Mouse (Mus musculus): ENCODE results near the gene Ciao2a. TPM values are rescaled to one million over a fixed set of nuclear protein-coding genes. Genes with fewer than 3 reads are reported as not detected.

Gene Ciao2a
- total RNA-seq, 2 experiments from 2014 or later, result 59.4 to 69.3 TPM

DNA sequence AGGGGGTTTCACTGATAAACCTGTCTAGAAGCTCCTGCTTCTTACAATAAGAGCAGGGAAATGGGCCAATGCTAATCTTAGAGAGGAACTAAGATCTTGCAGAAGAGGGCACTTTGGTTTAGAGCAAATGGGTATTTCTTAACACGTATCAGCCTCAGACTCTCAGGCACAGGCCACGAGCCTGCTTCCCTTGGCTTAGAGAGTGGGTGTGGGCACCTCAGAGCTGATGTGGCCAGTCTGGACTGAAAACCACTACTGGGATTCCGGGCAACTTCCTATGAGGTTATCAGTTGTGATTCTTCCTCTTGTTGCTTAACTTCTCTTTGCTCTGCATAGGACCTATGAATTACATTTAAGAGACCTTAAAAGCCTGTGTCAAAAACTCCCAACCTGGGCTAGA, 12.1 kb upstream of the Ciao2a start:
- intact Hi-C loops (cut with DNase I), result no loop called here
- peak in 1 of 2 experiments; percentile 13 for DNase-seq

DNA sequence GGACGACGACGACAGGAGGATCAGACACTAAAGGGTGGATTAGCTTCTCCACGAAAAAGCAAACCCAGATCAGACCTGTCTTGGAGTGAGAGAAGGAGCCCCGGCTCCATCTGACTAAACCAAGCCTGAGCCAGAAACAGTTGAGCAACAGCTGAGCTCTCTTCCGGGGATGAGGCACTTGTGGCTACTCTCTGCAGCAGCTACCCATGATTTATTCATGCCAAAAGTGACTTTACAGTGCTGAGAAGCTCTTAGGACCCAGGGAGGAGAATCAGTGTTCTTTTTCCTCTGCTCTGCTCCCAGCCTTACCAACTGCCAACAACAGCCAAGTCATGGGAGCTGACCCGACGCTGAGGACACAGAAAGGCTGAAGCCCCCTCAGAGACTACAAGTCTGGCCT, 9.5 kb upstream of the Ciao2a start:
- intact Hi-C loops (cut with DNase I), result no loop called here

DNA sequence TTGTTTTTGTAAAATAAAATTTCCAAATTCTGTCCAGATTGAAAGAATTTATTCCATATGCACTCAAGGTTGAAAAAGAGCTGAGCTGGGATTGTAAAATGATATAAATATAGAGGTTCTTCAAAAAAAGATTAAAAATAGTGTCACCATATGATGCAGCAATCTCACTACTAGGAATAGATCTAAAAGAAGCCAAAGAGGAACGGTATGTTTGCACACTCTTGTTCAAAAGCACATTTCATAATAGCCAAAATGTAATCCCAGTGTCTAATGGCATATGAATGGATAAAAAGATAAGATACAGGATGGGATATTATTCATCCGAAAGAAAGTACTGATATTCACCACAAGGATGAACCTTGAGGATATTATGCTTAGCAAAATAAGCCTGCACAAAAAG, 6.9 kb upstream of the Ciao2a start:
- no peak for DNase-seq

More for the DNA sequence above, 9.5 kb upstream of the Ciao2a start:
- DNase-seq, result peak; percentile 34 to 46

DNA sequence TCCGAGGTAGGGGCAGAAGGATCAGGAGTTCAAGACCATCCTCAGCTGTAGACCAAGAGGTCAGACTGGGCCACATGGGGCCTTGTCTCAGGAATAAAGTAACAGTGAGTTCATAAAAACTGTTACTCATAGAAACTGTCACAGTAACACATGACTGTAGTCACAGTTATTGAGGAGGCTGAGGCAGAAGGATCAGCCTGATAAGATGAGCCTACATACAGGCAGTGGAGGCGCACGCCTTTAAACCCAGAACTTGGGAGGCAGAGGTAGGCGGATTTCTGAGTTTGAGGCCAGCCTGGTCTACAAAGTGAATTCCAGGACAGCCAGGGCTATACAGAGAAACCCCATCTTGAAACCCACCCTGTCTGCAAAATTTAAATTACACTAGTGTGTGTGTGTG, 6.3 kb upstream of the Ciao2a start:
- intact Hi-C loops (cut with DNase I), result no loop called here
- no peak for DNase-seq

More for the DNA sequence above, 6.9 kb upstream of the Ciao2a start:
- intact Hi-C loops (cut with DNase I), result no loop called here

GRCm38 (mm10) chr9:66120945-66121344, 5.5 kb upstream of the Ciao2a start:
- intact Hi-C loops (cut with DNase I), result no loop called here
- DNase-seq, result no peak

DNA sequence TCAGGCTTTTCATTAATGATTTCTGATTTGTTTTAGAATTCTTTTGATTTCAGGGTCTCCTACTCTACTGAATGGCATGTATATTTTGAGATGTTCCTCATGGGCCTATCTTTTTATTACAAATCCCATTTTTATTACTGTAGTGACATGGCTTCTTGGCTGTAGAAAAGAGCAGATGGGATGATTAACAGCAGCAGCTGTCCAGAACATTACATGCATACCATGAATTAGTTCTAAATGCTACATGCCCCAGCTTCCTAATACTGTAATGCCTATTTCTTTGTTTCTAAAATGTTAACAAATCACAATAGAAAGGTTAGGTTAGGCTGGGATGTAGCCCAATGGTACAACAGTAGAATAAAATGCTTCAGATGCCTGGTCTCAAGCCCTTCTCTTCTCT, 5.0 kb upstream of the Ciao2a start:
- intact Hi-C loops (cut with DNase I), result no loop called here
- DNase-seq, result no peak

GRCm38 (mm10) chr9:66123648-66124047, 2.8 kb upstream of the Ciao2a start:
- intact Hi-C loops (cut with DNase I), result loop anchor here (2.0 kb wide), 1 partner anchor 63 kb away; the partner anchor contains the start of gene Ppib

GRCm38 (mm10) chr9:66124111-66124531, 2.3 kb upstream of the Ciao2a start:
- intact Hi-C loops (cut with DNase I), result loop anchor here (2.0 kb wide), 1 partner anchor 63 kb away; the partner anchor contains the start of gene Ppib
- DNase-seq, result no peak

More at GRCm38 (mm10) chr9:66123648-66124047, 2.8 kb upstream of the Ciao2a start:
- DNase-seq, result no peak

DNA sequence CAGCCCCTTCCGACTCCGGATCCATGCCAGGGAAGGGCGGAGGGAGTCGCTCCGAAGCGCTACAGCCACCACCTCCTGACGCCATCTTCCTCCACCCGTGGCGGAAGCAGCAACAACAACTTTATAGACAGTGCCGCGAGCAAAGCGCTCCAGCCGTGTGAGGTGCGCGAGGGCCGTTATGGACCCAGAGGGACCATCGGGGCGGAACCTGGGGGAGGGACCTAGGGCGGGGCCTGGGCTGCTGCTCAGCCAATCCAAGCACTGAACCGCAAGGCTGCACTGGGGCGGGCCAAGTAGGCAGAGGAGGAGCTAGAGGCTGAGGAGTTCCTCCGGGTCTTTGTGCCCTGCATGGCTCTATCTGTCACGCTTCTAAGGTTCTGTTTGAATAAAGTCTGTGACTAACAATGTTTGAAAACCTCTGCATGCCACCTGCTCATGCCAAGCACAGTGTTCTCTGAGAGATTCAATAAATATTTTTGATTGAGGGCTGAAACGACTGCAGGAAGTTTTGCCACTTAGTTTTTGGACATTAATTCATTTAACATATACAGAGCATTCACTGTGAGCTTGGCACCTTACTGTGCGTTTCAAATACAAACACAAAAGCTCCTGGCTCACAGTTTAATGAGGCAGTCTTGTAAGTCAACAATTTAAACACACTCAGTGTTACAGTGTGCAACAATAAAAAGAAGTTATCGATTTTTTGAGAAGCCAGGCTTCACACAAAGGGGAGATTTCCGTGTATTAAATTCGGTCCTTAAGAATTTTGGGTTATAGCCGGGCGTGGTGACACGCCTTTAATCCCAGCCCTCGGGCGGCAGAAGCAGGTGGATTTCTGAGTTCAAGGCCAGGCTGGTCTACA, 1.5 kb upstream of the Ciao2a start:
- intact Hi-C loops (cut with DNase I), result loop anchor here (2.0 kb wide), 1 partner anchor 64 kb away; the partner anchor contains the start of gene Ppib
- DNase-seq, result peak; percentile 96 to 98

DNA sequence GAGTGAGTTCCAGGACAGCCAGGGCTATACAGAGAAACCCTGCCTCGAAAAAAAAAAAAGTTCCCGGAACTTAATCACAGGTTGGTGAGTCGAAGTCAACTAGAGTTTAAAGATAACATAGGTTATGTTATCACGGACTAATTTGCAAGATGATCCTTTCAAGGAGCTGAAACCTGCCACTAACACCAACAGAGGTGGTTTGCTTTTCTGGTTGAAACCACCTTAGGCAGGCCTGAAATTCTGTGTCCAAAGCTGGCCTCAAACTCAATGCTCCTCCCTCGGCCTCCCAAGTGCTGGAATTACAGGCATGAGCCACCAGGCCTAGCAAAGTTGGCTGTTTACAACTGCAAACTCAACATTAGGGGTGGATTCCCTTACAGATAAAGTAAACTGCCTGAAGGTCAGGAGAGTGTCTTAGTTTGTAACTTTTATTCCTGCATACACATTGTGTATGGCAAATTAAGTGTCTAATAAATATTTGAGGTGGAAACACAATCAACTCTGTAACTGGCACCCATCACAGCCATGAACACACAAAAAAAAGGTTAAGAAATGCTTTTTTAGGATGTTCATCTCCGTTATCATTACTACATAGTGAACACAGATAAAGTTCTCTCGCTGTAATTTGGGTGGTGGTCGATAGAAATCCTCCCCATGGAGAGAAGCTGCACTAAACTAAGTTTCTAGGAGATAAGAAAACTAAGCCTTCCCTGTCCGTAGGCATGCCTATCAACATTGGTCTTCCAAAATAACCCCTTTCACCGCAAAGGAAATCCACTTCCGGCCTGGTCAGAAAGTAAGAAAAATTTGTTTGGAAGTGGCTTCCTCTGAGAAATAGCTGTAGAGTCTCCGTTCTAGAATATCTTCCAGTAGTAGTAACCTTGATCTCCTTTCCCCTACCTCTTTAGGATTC, 612 bp upstream of the Ciao2a start:
- intact Hi-C loops (cut with DNase I), result loop anchor here (2.0 kb wide), 1 partner anchor 65 kb away; the partner anchor contains the start of gene Ppib
- DNase-seq, result peak in 1 of 2 experiments; percentile 11

GRCm38 (mm10) chr9:66127193-66127546, 759 bp downstream of the Ciao2a start:
- DNase-seq, result no peak
- intact Hi-C loops (cut with DNase I), result no loop called here

- intact Hi-C loops (cut with DNase I), result no loop called here
- no peak for DNase-seq
Observed at GRCm38 (mm10) chr9:66127884-66128283, 1.5 kb downstream of the Ciao2a start.

GRCm38 (mm10) chr9:66131466-66131865, 5.1 kb downstream of the Ciao2a start:
- intact Hi-C loops (cut with DNase I), result no loop called here
- no peak for DNase-seq

DNA sequence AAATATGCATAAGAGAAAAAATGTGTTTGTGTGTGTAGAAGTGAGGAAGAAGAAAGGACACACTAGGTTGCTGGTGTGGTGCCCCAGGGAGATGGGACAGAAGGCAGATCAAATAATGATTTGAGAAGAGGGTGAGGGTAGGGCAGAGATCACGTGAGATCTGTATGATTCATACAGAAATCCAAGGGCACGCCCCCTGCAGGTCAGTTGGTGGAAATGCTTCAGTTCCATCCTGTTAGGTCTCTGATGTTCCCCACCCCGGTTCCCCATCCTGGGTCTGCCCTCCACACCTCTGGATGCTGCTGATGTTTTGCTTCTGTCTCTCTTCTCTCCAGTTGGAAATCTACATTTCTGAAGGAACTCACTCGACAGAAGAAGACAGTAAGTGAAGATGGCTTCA, 9.6 kb downstream of the Ciao2a start:
- no peak for DNase-seq
- intact Hi-C loops (cut with DNase I), result no loop called here

DNA sequence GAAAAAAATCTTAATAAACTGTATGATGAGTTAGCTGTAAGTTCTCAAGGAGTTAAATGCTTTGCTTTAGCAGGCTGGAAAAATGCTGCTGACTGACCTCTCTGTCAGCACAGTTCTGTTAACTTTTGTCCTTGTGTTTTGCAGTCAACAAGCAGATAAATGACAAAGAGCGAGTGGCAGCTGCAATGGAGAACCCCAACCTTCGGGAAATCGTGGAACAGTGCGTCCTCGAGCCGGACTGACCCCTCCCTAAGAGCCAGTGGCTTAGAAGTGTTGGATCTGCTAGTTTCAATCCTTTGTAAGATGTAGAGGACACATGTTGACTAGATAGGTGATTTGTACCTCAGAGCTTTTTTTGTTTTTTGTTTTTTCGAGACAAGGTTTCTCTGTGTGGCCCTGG, 11.8 kb downstream of the Ciao2a start:
- no peak for DNase-seq
- intact Hi-C loops (cut with DNase I), result no loop called here

DNA sequence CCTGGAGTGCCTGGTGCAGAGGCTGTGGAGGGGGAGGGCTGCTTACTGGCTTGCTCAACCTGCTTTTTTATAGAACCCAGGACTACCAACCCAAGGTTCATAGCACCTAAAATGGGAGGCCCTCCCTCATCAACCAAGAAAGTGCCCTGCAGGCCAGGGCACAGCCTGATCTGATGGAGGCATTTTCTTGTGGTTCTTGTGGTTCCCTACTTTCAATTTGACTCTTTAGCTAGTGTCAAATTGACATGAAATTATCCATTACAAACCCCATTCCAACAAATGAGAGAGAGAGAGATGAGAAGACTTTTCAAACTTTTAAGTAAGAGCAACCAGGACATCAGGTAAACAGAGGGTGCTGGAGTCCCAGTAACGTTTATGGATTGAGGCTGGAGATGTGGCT, 15.9 kb downstream of the Ciao2a start:
- intact Hi-C loops (cut with DNase I), result loop anchor here (10.0 kb wide), 1 partner anchor 643 kb away; no protein-coding TSS in a partner anchor
- no peak for DNase-seq

DNA sequence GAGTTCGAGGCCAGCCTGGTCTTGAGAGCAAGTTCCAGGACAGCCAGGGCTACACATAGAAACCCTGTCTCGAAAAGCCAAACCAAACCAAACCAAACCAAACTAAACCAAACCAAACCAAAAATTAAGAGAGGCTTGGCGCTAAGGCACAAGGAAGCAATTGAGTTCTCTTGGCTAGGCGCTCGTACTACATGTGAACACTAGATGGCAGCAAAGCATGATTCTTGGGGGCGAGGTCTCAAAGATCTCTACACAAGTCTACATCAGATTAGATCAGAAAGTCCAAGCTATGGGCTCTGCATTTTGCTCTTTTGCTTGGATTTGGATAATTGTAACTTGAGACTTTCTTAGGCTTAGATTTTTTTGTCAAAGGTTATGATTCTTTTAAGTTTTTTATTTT, 17.8 kb downstream of the Ciao2a start:
- intact Hi-C loops (cut with DNase I), result loop anchor here (10.0 kb wide), 1 partner anchor 641 kb away; no protein-coding TSS in a partner anchor

DNA sequence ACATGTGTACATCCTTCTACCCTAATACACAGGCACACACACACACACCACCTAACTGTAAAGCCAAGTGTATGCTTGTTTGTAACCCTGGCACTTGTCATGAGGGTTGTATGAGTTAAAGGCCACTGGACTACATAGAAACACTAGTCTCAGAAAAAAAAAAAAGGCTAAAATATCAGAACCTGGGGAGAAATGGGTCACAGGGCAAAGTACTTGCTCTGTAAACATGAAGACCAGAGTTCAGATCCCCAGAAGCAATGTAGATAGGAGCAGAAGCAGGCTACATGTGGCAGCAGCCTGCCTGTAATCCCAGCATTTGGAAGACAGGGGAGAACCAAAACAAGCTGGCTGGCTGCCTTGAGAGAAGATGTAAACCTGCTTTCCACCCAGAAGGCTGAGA, 19.7 kb downstream of the Ciao2a start:
- intact Hi-C loops (cut with DNase I), result loop anchor here (5.0 to 10.0 kb wide), 2 partner anchors 246 to 639 kb away; no protein-coding TSS in a partner anchor
- DNase-seq, result no peak

More for the DNA sequence above, 17.8 kb downstream of the Ciao2a start:
- DNase-seq, result peak; percentile 63 to 76

DNA sequence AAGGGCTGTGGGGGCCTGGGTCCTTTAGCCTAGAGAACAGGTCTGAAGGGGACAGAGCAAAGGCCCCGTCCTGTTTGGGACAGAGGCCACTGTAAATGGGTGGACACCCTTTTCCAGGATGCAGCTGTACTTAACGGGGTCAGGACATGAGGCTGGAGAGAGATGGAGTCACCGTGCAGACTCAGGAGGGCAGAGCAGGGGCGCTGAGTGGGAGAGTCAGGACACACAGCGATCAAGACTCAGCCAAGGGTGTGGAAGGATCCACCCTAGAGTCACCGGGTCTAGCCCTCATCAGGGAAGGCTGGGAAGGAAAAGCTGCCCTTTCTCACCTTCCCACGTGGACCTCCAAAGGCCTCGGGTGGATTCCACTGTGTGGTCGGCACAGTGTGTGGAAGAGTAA, 25.6 kb downstream of the Ciao2a start:
- intact Hi-C loops (cut with DNase I), result no loop called here
- DNase-seq, result no peak

GRCm38 (mm10) chr9:66153594-66153993, 27.2 kb downstream of the Ciao2a start:
- no peak for DNase-seq
- intact Hi-C loops (cut with DNase I), result no loop called here

DNA sequence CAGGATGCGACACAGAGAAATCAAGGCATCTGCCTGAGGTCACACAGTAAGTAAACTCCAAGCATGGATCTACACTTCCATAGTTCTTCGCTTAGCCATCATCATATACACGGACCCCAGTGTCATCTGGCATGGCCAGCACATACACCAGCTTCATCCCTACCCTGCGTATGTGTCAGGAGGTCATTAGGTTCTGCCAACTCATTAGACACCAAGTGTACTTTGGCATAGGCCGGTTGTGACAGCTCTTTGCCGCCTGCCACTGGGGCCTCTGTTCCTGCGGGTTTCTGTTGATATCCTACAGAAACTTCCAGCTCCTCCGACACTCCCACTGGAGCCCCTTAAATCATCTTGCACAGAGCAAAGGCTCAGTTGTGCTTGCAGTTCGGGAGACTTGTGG, 27.6 kb downstream of the Ciao2a start:
- no peak for DNase-seq

More for the DNA sequence above, 27.6 kb downstream of the Ciao2a start:
- intact Hi-C loops (cut with DNase I), result no loop called here

All from heart, postnatal 14 days (tissue).